Mouse (Mus musculus) c-Kit-positive CD71-positive TER-119-negative erythroid progenitor cells, embryonic 14.5 days (primary cell): ENCODE data around the gene Dnaaf1.
A peak's percentile ranks its signal among the peaks of the same experiment; 100 is the strongest.

Source experiments
- DNase-seq: peaks from one replicate; pipeline ENCODE4 v3.0.0-alpha.2; 2013; ENCODE audit warnings: low read depth

The Dnaaf1 gene

DNA sequence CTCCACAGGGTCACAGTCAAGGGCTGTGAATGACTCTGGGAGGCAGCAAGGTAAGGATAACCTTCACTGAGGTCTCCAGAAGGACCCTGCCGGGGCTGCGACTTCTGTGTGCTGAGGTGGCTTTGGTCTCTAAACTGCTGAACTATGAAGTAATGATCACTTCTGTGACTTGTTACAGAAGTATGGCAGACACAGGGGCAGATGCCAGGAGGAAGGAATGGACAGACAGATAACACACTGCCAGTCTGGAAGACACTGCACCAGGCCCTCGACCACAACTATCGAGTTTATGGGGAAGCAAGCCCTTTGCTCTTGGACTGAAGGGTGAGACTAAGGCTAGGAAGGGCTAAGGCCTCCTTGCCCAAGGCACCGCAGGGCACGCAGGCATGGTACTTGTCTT, 3.9 kb upstream of the Dnaaf1 start:
- no peak for DNase-seq

DNA sequence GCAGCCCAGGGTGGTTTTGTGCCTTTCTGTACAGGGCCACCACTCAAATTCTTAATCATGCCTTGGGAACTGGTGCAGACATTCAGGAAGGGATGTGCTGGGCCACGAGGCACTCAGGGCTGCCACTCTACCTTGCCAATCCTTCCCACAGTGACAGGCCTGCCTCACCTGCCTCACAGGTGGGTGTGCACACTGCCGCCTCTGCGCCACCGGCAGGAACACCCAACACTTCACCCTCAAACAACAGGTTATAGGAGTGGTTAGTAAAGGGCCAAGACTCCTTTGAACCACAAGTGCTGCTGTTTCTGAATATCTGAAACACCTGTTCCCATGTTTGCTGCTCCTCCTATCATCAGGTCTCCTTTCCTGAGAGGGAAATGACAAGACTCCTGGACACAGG, 2.6 kb upstream of the Dnaaf1 start:
- no peak for DNase-seq

DNA sequence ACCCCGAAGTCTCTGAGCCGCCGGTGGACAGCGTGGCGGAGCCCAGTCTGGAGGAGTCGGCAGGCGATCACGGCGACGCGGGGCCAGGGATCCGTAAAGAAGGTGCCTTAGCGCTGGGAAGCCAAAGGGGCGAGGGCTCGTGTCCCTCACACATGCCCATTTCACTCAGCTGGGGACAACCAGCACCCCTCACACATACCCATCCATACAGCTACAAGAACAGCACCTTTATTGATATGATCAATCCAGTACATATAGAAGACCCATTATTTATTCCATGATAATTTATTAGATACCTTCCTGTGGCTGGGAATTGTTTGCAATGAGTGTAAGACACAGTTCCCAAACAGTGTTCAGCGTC, 311 bp downstream of the Dnaaf1 start:
- no peak for DNase-seq

DNA sequence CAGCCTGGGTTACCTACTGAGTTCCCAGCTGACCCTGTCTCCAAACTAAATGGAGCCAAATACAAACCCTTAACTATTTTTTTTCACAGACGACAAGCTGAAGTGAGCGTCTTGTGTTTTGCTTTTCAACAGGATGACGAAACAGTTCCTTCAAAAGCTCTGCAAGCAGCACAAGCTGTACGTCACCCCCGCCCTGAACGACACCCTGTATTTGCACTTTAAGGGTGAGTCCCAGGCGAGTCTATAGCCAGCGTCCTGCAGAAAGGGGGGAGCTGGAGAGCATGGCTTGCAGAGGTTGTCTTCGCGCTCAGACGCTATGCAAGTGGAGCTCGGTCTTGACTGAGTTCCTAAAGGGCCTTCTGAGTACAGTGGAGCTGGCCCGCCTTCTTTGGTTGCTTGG, 4.1 kb downstream of the Dnaaf1 start:
- no peak for DNase-seq

DNA sequence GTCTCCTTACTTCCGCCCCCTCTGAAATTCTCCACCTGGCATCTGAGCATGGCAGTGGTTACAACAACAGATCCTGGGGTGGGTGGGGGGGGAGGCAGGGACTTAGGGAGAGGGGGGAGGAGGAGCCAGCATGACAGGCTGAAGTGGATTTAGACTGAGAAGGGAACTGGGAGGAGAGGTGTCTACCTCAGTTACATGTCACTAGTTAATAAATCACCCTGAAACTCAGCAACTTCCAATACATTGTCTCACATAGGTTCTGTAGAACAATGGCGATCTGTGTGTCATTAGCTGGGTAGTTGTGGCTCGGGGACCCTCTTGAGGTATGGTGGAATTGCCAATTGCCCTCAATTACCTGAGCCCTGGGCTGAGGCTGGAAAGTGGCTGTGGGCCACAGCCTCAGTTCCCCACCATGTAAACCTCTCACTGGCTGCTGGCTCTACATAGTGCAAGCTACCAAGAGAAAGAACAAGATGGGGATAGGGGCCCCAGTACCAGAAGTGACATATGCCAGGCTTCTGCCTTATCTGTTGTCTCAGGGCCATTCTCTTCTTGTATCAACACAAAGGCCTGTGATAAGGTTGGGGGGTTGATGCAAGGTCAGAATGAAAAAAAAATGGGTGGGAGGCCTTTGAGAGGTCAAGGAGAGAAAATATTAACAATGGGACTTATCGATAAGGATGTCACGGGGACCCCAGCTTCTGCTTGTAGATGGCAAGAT, 5.6 kb downstream of the Dnaaf1 start:
- no peak for DNase-seq

DNA sequence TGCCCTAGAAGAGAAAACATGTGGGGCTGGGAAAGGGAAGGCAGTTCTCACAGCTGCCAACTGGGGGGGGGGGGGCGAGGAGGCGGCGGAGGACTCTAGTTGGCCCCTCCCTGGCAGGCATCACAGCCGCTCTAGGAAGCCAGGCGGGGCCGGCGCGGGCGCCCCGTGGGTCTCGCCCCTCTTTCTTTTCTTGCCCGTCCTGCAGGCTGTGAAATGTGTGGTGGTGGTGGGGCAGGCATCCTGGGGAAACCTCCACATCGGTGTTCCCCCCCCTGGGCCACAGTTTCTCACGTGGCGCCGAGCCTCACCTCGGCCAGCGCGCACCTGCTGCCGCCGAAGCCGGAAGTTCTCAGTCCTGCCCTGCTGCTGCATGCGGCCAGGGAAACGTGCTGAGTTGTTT, 10.9 kb downstream of the Dnaaf1 start:
- DNase-seq, result no peak

DNA sequence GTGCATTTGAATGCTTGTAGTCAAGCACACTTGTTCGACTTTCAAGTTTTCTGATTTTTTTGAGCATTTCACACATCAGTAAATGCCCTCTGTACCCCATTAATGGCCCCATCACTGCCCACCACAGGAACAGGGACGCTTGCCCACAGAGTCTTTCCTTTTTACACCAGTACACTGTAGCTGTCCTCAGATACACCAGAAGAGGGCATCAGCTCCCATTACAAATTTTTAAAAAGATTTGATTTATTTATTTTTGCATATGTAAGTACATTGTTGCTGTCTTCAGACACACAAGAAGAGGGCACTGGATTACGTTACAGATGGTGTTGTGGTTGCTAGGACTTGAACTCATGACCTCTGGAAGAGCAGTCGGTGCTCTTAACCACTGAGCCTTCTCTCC, 13.3 kb downstream of the Dnaaf1 start:
- DNase-seq, result no peak

DNA sequence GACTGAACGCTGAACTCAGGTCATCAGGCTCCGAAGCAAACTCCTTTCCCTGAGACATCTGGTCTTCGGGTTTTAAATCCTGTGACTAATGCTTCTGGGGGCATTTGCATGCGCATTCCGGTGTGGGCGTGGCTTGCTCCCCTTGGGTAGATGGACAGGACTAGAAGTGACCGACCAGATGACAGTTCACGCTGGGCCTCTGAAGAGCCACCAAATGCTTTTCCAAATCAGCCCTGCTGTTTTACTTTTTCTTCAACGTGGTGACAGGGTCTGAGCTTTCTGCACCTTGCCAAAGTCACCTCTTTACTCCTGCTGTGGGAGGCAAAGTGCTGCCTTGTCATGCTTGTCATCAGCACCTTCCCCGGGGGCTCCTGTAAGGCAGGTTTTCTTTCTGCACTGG, 13.8 kb downstream of the Dnaaf1 start:
- DNase-seq, result no peak

DNA sequence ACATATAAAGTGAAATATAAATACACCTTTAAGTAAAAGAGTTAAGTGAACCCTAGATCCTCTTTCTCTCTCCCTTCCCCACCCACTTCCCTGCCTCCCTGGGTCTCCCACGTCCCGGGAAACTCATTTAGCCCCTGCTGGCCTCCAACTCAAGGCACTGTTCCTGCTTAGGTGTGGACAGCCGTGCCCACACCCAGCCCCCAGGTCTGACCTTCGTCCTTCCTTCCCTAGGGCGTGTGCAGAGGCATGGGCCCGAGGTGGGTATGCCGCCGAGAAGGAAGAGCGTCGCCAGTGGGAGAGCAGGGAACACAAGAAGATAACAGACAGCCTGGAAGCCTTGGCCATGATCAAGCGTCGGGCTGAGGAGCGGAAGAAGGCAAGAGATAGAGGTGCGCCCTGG, 15.3 kb downstream of the Dnaaf1 start:
- no peak for DNase-seq

DNA sequence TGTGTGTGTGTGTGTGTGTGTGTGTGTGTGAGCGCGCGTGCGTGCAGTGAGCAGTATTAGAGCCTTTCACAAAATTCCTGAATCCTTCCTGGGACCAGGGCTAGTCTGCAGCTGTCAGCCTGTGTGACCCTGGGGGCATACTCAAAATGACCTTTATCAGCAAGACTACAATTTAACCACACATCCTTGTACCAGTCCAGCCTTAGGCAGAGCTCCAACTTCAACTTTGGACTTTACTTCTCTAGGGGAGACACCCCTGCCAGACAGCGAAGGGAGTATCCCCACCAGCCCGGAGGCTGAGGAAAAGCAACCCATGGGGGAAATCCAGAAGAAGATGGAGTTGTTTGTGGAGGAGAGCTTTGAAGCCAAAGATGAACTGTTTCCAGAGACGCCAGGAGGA, 16.4 kb downstream of the Dnaaf1 start:
- DNase-seq, result no peak

DNA sequence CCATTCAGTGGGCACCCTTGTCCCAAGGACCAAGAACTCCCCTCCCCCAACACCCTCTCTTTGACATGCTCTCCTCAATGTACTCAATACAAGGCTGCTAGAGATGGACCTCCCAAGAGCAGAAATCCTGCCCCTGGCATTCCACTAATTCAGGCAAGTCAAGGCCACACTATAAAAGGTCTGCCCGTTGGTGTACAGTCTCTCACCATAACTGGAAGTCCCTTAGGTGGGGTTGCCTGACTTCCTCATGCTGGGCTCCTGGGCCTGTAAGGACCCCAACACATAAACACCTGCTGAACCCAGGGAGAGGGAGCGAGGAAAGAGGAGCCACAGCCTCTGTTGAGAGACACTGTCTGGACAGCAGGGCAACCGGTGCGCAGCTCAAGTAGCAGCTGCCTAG, 28.7 kb downstream of the Dnaaf1 start:
- no peak for DNase-seq

DNA sequence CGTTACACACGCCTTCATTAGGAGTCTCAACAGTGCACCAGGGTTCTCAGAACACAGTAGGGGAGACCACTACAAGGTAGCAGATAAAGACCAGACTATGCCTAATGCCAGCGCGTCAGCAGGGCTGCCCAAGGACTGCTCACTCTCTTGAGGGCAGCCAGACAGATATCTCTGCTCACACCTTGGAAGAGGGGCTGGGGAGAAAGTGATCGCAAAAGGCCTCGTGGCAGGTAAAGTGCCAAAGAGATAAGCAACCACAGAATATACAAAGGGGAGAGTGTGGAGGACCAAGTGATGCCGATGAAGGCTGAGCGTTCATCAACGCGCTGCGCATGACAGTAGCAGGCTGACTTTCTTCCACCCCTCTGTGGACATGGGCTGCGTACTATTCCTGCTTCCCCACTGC, 29.4 kb downstream of the Dnaaf1 start:
- DNase-seq, result peak; percentile 51

DNA sequence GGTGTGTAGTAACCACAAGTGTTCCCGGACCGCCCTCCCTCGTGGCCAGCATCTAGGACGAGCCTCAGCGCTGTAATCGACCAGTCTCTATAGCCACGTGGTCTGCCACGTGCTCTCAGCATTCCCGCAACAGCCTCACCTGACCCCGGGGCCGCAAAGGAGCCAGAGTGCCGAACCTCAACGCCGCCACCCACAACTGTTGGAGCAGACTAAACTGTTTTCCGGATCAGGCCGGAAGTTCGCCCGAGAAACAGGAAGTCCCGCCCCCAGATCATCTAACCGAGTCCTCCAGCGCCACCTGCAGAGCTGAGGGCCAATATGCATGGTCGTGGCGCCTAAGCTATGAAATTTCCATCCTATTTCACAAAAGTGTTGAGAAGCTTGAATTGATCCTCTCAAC, 30.0 kb downstream of the Dnaaf1 start, which contains the start of gene Taf1c:
TSS of gene Taf1c (minus strand) at position 227 of the 400 bp plus-strand sequence.
- peak; percentile 93 for DNase-seq

DNA sequence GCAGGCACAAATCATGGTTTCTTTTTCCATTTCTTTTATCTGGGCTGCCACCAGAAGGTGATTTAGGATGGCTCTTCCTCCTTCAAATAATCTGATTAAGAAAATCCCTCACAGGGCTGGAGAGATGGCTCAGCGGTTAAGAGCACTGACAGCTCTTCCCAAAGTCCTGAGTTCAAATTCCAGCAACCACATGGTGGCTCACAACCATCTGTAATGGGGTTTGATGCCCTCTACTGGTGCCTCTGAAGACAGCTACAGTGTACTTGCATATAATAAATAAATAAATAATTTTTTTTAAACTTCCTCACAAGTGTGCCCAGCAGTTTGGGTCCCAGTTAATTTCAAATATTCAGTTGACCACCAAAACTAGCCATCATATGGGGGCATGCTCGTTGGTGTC, 31.2 kb downstream of the Dnaaf1 start:
- DNase-seq, result no peak

DNA sequence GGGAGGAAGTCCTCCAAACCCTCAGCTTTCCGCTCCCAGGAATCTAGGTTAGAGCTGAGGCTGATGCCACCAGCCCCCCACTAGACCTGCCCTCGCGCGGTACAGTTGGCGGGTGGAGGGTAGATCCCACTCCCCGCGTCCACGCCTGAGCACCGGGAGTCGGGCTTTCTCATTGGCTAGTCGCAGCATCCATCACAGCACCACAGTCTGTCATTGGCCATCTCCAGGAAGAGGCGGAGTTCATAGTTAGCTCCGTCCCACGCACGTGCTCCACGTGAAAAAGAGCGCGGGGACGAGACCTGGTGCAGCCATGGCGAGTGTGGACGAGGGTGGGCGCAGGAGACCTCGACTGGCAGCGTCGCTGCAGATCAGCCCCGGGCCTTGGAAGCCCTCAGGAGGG, 37.4 kb downstream of the Dnaaf1 start, which contains the start of gene Adad2:
TSS of gene Adad2 (plus strand) at position 277 of the 400 bp plus-strand sequence.
- DNase-seq, result no peak

DNA sequence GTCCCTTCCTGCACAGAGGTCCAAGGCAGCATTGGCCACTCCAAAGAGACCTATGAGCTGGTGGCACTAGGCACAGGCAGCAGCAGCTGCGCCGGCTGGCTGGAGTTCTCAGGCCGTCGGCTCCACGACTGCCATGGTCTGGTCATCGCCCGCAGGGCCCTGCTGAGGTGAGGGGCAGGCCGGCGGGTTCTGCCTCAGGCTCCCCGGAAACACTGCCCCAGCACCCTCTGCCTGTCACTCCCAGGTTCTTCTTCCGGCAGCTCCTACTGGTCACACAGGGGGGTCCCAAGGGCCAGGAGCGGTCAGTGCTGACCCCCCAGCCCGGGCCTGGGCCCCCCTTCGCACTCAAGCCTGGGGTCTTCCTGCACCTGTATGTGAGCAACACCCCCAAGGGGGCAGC, 40.1 kb downstream of the Dnaaf1 start:
- no peak for DNase-seq

DNA sequence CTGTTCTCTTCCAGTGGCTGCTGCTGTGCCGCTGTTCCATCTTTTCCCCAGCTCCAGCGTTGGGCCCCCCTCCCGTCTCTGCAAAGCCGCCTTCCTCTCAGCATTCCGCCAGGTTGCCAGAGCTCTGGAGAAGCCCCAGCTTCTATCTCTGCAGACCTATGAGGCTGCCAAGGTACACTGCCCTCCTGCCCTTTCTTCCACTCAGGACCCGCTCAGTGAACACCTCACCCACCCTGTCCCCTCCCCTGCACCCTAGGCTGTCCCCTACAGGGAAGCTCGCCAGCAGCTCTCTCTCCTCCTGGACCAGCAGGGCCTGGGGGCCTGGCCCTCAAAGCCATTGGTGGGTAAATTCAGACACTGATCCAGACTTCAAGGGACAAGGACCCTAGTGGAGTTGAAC, 41.3 kb downstream of the Dnaaf1 start:
- DNase-seq, result no peak

DNA sequence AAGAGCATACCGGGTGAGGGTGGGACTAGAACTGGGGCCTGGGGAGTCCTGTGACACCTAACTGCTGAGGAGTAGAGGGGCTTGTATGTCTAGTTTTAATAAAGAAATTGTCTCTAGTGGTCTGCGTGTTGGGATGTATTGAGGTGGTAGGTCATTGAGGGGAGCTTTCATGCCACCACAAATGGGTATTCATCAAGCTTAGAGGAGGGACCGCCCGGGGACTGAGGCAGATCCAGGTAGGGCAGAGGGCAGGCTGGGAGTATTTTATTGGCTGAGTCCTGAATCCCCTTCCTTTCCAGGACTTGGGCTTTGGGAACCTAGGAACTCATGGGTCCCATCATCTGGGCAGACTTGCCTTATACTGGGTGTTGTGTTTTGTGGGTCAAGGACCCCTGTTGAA, 41.8 kb downstream of the Dnaaf1 start:
- no peak for DNase-seq

DNA sequence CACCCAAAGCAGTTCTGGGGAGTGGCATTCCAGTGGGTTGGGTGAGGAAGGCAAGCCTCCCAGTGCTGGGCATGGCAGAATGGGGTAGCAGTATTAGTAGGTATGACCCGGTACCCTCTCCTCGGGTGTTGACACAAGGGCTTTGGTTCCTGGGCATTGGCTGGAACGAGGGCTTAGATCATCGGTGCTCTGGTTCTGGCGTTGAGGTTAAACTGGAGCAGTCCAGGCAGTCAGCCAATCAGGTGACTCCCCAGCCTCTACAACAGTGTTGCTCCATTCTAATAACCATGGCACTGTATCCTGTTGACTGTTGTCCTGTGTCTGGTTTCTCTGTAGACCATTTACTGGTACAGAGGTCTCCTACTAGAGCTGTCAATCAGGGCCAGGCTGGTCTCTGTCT, 42.6 kb downstream of the Dnaaf1 start:
- DNase-seq, result no peak

DNA sequence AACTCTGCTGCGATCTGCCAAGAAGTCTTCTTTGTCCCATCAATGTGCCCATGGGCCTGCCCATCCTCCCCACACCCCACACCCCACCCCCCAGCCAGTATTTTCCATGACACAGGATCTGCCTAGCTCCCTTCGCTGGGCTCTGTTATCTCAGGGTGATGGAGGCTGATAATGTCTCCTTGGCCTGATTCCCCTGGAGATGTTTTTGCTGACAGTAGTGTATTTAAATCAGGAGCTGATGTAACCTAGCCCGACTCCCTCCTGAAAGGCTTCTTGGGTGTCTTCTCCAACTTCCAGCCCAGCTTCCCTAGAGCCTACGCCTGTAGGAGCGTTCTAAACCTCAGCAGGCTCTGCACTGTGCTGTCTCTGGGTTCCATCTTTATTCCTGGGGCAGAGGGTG, 43.9 kb downstream of the Dnaaf1 start:
- no peak for DNase-seq

DNA sequence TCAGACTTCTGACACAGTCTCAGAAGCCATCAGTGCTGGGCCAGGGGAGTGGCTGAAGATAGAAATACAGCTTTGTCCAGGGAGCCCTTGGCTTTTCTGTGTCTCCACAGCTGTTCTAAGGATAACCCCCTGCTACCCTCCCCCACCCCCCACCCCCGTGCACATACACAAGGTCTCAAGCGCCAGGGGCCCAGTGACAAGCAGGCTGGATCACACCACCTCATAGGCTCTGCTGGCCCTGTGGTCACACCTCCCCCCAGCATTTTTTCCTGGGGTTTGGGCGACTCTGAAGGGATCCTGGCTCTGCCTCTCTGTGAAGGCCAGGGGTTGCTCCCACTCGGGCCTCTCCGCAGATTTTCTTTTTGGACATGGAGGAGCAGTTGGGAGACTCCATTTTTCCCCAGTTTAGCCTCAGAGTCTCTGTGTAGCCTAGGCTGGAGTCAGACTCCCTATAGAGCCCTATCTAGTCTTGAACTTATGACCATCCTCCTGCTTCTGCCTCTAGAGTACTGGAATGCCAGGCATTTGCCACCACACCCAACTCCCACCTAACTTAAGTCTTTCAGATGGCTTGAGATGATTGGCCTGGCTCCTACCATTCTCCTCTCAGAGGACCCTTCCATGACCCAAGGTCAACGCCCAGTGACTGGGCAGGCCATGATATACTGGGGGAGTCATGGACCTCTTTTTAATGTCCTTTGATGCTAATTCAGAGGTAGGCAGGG, 45.2 kb downstream of the Dnaaf1 start:
- no peak for DNase-seq

DNA sequence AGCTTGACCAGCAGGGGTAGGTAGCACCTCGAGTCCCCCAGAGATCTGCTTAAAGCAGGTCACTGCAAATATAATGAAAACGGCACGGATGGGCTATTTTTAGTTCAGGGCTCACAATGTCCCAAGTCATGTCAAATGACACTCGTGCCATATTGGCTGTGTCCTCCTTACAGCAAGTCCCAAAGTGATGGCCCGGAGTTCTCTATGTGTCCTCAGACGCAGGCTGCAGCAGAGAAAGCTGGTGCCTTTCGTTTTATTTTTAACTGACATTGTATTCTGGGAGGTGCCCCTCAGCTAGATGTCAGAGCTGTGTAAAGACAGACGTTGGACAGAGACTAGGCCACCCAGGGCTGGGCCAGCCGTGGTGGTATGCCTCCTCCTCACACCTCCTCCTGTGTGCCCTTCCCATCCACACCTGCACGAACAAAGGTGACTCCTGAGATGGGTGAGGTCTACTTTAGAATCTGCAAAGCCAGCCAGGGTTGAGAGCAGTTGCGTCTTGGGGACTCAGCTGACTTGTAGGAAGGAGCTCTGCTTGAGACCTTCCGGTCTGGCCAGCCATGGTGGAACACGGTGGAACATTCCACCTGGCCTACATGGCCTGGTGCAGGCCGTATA, 45.9 kb downstream of the Dnaaf1 start:
- no peak for DNase-seq

DNA sequence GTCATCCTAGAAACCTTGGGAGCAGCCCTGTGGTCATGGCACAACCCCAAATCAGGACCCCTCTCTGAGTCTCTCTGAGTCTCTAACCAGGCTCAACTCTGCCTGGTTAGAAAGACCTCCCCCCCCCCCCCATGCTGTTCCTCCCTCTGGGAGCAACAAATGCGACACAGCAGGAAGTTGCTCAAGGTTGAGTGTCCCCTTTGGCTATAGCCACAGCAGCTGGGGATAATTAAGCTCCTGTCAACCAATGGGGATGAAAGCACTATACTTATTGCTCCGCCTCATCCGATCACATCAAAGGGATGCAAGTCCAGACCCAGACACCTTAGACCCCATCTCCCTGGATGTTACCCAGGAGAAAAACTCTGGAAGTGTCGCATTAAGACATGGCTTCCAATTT, 47.5 kb downstream of the Dnaaf1 start:
- no peak for DNase-seq
